Mouse (Mus musculus): ENCODE measurements around the gene Tmem156. TPM values are rescaled to one million over a fixed set of nuclear protein-coding genes. Genes with fewer than 3 reads are reported as not detected.

The Tmem156 gene
- polyA plus RNA-seq, 1 experiment = 0.29 TPM

GRCm38 (mm10) chr5:65040463-65040862 is 51.5 kb downstream of the Tmem156 start:
- H3K27ac ChIP-seq (ENCODE audit: insufficient read depth, low read depth, low read length) = no peak overlapping the region
- TF ChIP-seq POLR2A (IDR thresholded peaks at IDR 0.05; ENCODE audit: low read depth, low read length) (no peak), CTCF (IDR thresholded peaks at IDR 0.05; ENCODE audit: extremely low read depth, insufficient read length, insufficient replicate concordance, low read depth, low read length) (peak; percentile 56; the same call in 1 of the 2 replicates)

GRCm38 (mm10) chr5:65038811-65039571 is 52.9 kb downstream of the Tmem156 start:
- Histone ChIP-seq H3K27me3 (ENCODE audit: control insufficient read depth, insufficient read depth, low read length) (no peaks in the 10 kb centered on the region), H3K4me1 (ENCODE audit: control insufficient read depth, insufficient read depth, insufficient read length, low read length) (no peaks in the 10 kb centered on the region), H3K4me3 (ENCODE audit: low read depth, low read length) (no peak overlapping the region), H3K27ac (ENCODE audit: insufficient read depth, low read depth, low read length) (peak overlapping the region; percentile 52; the same call in 1 of the 2 replicates), H3K36me3 (ENCODE audit: control insufficient read depth, insufficient read depth, low read length) (peaks cover 11% of the 10 kb centered on the region)
- WGBS = 77% methylated on average over 11 of the region's 11 CpGs
- TF ChIP-seq POLR2A (IDR thresholded peaks at IDR 0.05; ENCODE audit: low read depth, low read length) (no peak), CTCF (IDR thresholded peaks at IDR 0.05; ENCODE audit: extremely low read depth, insufficient read length, insufficient replicate concordance, low read depth, low read length) (no peak)

More at GRCm38 (mm10) chr5:65040463-65040862, 51.5 kb downstream of the Tmem156 start:
- WGBS = 77% methylated on average over 5 of the region's 5 CpGs
- Histone ChIP-seq H3K4me3 (ENCODE audit: low read depth, low read length) (no peak overlapping the region), H3K4me1 (ENCODE audit: control insufficient read depth, insufficient read depth, insufficient read length, low read length) (no peaks in the 10 kb centered on the region), H3K27me3 (ENCODE audit: control insufficient read depth, insufficient read depth, low read length) (no peaks in the 10 kb centered on the region), H3K36me3 (ENCODE audit: control insufficient read depth, insufficient read depth, low read length) (peaks cover 6% of the 10 kb centered on the region)

- Histone ChIP-seq H3K4me1 (ENCODE audit: control insufficient read depth, insufficient read depth, insufficient read length, low read length) (no peaks in the 10 kb centered on the region), H3K36me3 (ENCODE audit: control insufficient read depth, insufficient read depth, low read length) (peaks cover 17% of the 10 kb centered on the region), H3K27ac (ENCODE audit: insufficient read depth, low read depth, low read length) (peak overlapping the region; percentile 38; the same call in 1 of the 2 replicates), H3K4me3 (ENCODE audit: low read depth, low read length) (no peak overlapping the region), H3K27me3 (ENCODE audit: control insufficient read depth, insufficient read depth, low read length) (no peaks in the 10 kb centered on the region)
- TF ChIP-seq CTCF (IDR thresholded peaks at IDR 0.05; ENCODE audit: extremely low read depth, insufficient read length, insufficient replicate concordance, low read depth, low read length) (no peak), POLR2A (IDR thresholded peaks at IDR 0.05; ENCODE audit: low read depth, low read length) (no peak)
- 67% methylated on average over 9 of the region's 9 CpGs for WGBS
Measured at GRCm38 (mm10) chr5:65038305-65038704, 53.6 kb downstream of the Tmem156 start.

- TF ChIP-seq POLR2A (IDR thresholded peaks at IDR 0.05; ENCODE audit: low read depth, low read length) (no peak), CTCF (IDR thresholded peaks at IDR 0.05; ENCODE audit: extremely low read depth, insufficient read length, insufficient replicate concordance, low read depth, low read length) (no peak)
- peaks cover 25% of the 10 kb centered on the region for H3K36me3 ChIP-seq (ENCODE audit: control insufficient read depth, insufficient read depth, low read length)
- H3K4me1 ChIP-seq (ENCODE audit: control insufficient read depth, insufficient read depth, insufficient read length, low read length) = no peaks in the 10 kb centered on the region
- no peak overlapping the region for H3K4me3 ChIP-seq (ENCODE audit: low read depth, low read length)
- no peaks in the 10 kb centered on the region for H3K27me3 ChIP-seq (ENCODE audit: control insufficient read depth, insufficient read depth, low read length)
- H3K27ac ChIP-seq (ENCODE audit: insufficient read depth, low read depth, low read length) = no peak overlapping the region
- 82% methylated on average over 13 of the region's 13 CpGs for WGBS
Measured at GRCm38 (mm10) chr5:65036597-65036996, 55.3 kb downstream of the Tmem156 start.

- peaks cover 20% of the 10 kb centered on the region for H3K36me3 ChIP-seq (ENCODE audit: control insufficient read depth, insufficient read depth, low read length)
- 82% methylated on average over 9 of the region's 9 CpGs for WGBS
- no peaks in the 10 kb centered on the region for H3K27me3 ChIP-seq (ENCODE audit: control insufficient read depth, insufficient read depth, low read length)
- TF ChIP-seq POLR2A (IDR thresholded peaks at IDR 0.05; ENCODE audit: low read depth, low read length) (no peak), CTCF (IDR thresholded peaks at IDR 0.05; ENCODE audit: extremely low read depth, insufficient read length, insufficient replicate concordance, low read depth, low read length) (no peak)
- no peak overlapping the region for H3K27ac ChIP-seq (ENCODE audit: insufficient read depth, low read depth, low read length)
- H3K4me3 ChIP-seq (ENCODE audit: low read depth, low read length) = no peak overlapping the region
- 0 out of 2 replicates have a peak, but pooled peaks cover 2% of the 10 kb centered on the region for H3K4me1 ChIP-seq (ENCODE audit: control insufficient read depth, insufficient read depth, insufficient read length, low read length)
Measured at GRCm38 (mm10) chr5:65028019-65028418, 63.9 kb downstream of the Tmem156 start.

GRCm38 (mm10) chr5:65026776-65027175 is 65.2 kb downstream of the Tmem156 start:
- peaks cover 19% of the 10 kb centered on the region for H3K36me3 ChIP-seq (ENCODE audit: control insufficient read depth, insufficient read depth, low read length)
- H3K27me3 ChIP-seq (ENCODE audit: control insufficient read depth, insufficient read depth, low read length) = no peaks in the 10 kb centered on the region
- no peak overlapping the region for H3K27ac ChIP-seq (ENCODE audit: insufficient read depth, low read depth, low read length)
- 75% methylated on average over 9 of the region's 9 CpGs for WGBS
- no peak overlapping the region for H3K4me3 ChIP-seq (ENCODE audit: low read depth, low read length)
- H3K4me1 ChIP-seq (ENCODE audit: control insufficient read depth, insufficient read depth, insufficient read length, low read length) = 0 out of 2 replicates have a peak, but pooled peaks cover 2% of the 10 kb centered on the region
- TF ChIP-seq CTCF (IDR thresholded peaks at IDR 0.05; ENCODE audit: extremely low read depth, insufficient read length, insufficient replicate concordance, low read depth, low read length) (no peak), POLR2A (IDR thresholded peaks at IDR 0.05; ENCODE audit: low read depth, low read length) (no peak)

GRCm38 (mm10) chr5:65025916-65026315 is 66.0 kb downstream of the Tmem156 start:
- WGBS = 24% methylated on average over 6 of the region's 6 CpGs
- H3K4me3 ChIP-seq (ENCODE audit: low read depth, low read length) = no peak overlapping the region
- H3K4me1 ChIP-seq (ENCODE audit: control insufficient read depth, insufficient read depth, insufficient read length, low read length) = 0 out of 2 replicates have a peak, but pooled peaks cover 2% of the 10 kb centered on the region
- H3K36me3 ChIP-seq (ENCODE audit: control insufficient read depth, insufficient read depth, low read length) = peaks cover 22% of the 10 kb centered on the region
- no peak overlapping the region for H3K27ac ChIP-seq (ENCODE audit: insufficient read depth, low read depth, low read length)
- no peak for TF ChIP-seq CTCF (IDR thresholded peaks at IDR 0.05; ENCODE audit: extremely low read depth, insufficient read length, insufficient replicate concordance, low read depth, low read length)
- no peak for TF ChIP-seq POLR2A (IDR thresholded peaks at IDR 0.05; ENCODE audit: low read depth, low read length)
- H3K27me3 ChIP-seq (ENCODE audit: control insufficient read depth, insufficient read depth, low read length) = no peaks in the 10 kb centered on the region

Data from small intestine, adult 2 months (tissue).